In the genomic region with DNA sequence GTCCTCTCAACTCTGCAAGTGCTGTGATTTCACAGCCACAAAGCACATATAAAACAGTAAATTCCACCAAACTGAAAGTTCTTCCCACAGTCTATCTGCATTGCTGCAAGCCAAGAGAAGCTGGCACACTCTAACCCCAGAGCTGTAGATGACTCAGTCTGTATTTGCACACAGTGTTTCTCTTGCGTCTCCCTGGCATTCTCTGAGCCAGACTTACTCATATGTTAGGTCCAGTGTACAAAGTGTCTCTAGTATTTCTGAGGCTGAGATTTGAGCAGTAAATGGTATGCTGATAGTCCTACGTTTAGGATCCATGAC, we compare ENCODE assay signal across 14 mouse cellular contexts.
DNase-seq lines count a peak whose midpoint lies in the region; ATAC-seq and TF ChIP-seq lines count a peak whose summit lies in the region.
"Had no signal": no experiment of that assay in that cellular context is flagged by ENCODE, and none has a peak within 500 bp of the region (broad histone marks: within the 10 kb centered on the region; RNA-seq: fewer than 3 reads in every experiment).

No protein-coding gene starts in this region.

- peaks cover 3% of the 10 kb centered on the region; the same call in 1 of the 2 replicates for H3K9me3 ChIP-seq in heart, embryonic 11.5 days (replicated peaks; ENCODE audit: control insufficient read depth, low read length)
- no peaks in the 10 kb centered on the region for H3K9me3 ChIP-seq in stomach, postnatal 0 days (ENCODE audit: control insufficient read depth, low read length)

- ATAC-seq in heart, embryonic 11.5 days (replicated peaks; ENCODE audit: insufficient number of reproducible peaks, low FRiP score, low TSS enrichment): no peak
- ATAC-seq in stomach, postnatal 0 days (ENCODE audit: low FRiP score, low TSS enrichment): peak; percentile 80; the same call in 1 of the 2 replicates
- ATAC-seq: hindbrain, postnatal 0 days had no signal

- DNase-seq in heart, adult 9 months (ENCODE audit: low spot score in 2 of 2): peak; percentile 18 to 22
- peak; percentile 41 for DNase-seq in lung, postnatal 25 days (ENCODE audit: low spot score)
- no peak for DNase-seq in lung, adult 2 months
- DNase-seq in adrenal gland, postnatal 14 days: peak; percentile 16
- no peak for DNase-seq in stomach, postnatal 0 days (ENCODE audit: low spot score)
- DNase-seq in cerebellum, adult 9-11 months: no peak
- DNase-seq: cerebellum, postnatal 10 days; kidney, postnatal 14 days; thymus, postnatal 25 days had no signal

- H3K36me3 ChIP-seq in heart, embryonic 11.5 days (ENCODE audit: control insufficient read depth, insufficient read depth, low read length): no peaks in the 10 kb centered on the region
- no peaks in the 10 kb centered on the region for H3K36me3 ChIP-seq in stomach, postnatal 0 days (ENCODE audit: control insufficient read depth, insufficient read depth, low read length)
- H3K36me3 ChIP-seq: embryonic facial prominence, embryonic 10.5 days; forebrain, embryonic 10.5 days had no signal

- no peak overlapping the region for H3K9ac ChIP-seq in heart, embryonic 11.5 days (ENCODE audit: low read depth, low read length)
- no peak overlapping the region for H3K9ac ChIP-seq in stomach, postnatal 0 days (ENCODE audit: low read length)

- H3K27ac ChIP-seq in heart, embryonic 11.5 days (ENCODE audit: low read depth, low read length): no peak overlapping the region
- H3K27ac ChIP-seq in stomach, postnatal 0 days (replicated peaks): peak overlapping the region; percentile 64
- H3K27ac ChIP-seq: embryonic facial prominence, embryonic 10.5 days; forebrain, embryonic 10.5 days; hindbrain, postnatal 0 days had no signal

- H3K4me2 ChIP-seq in heart, embryonic 11.5 days: no peak overlapping the region
- H3K4me2 ChIP-seq in stomach, postnatal 0 days (replicated peaks; ENCODE audit: low read depth): no peak overlapping the region
- H3K4me2 ChIP-seq: liver, embryonic 11.5 days had no signal

- H3K4me3 ChIP-seq in heart, embryonic 11.5 days (ENCODE audit: low read depth, low read length): no peak overlapping the region
- H3K4me3 ChIP-seq in lung, adult 2 months (replicated peaks; ENCODE audit: extremely low read depth, low read depth, low read length): no peak overlapping the region
- H3K4me3 ChIP-seq in stomach, postnatal 0 days (ENCODE audit: low read depth, low read length): no peak overlapping the region
- H3K4me3 ChIP-seq: embryonic facial prominence, embryonic 10.5 days; forebrain, embryonic 10.5 days had no signal

- no peak for TF ChIP-seq EP300 in stomach, postnatal 0 days (optimal IDR thresholded peaks at IDR 0.05)

- H3K4me1 ChIP-seq in heart, embryonic 11.5 days (ENCODE audit: control insufficient read depth, insufficient read depth, low read length): peaks cover 15% of the 10 kb centered on the region
- no peaks in the 10 kb centered on the region for H3K4me1 ChIP-seq in lung, adult 2 months (ENCODE audit: control insufficient read depth, insufficient read depth, low read length)
- H3K4me1 ChIP-seq in stomach, postnatal 0 days (replicated peaks; ENCODE audit: control insufficient read depth, insufficient read depth): peaks cover 2% of the 10 kb centered on the region; the same call in 1 of the 2 replicates

- no peak for TF ChIP-seq POLR2A in lung, adult 2 months (IDR thresholded peaks at IDR 0.05; ENCODE audit: borderline replicate concordance, extremely low read depth, low read depth, low read length)

- WGBS in heart, embryonic 11.5 days (ENCODE audit: insufficient replicate concordance): 70% methylated on average over 2 of the region's 2 CpGs
- 51% methylated on average over 2 of the region's 2 CpGs for WGBS in lung, adult 2 months
- 24% methylated on average over 2 of the region's 2 CpGs for WGBS in stomach, postnatal 0 days

- H3K27me3 ChIP-seq in heart, embryonic 11.5 days (ENCODE audit: control insufficient read depth, insufficient read depth, low read length): no peaks in the 10 kb centered on the region
- H3K27me3 ChIP-seq in stomach, postnatal 0 days (ENCODE audit: control insufficient read depth, insufficient read depth, low read length): no peaks in the 10 kb centered on the region

- TF ChIP-seq CTCF in lung, adult 2 months (IDR thresholded peaks at IDR 0.05; ENCODE audit: insufficient read depth, low read length): no peak
- no peak for TF ChIP-seq CTCF in stomach, postnatal 0 days (IDR thresholded peaks at IDR 0.05; ENCODE audit: low read depth)

Comparison
In these comparisons a context has a peak if more than half of its experiments do, and no peak if none do; other contexts are left out.
1. DNase-seq: peak in heart, adult 9 months (2 of 2), lung, postnatal 25 days (single experiment) and adrenal gland, postnatal 14 days (single experiment); none in lung, adult 2 months (single experiment), stomach, postnatal 0 days (single experiment) and cerebellum, adult 9-11 months (single experiment).